ENCODE assay signal across 11 mouse cellular contexts in the genomic region with DNA sequence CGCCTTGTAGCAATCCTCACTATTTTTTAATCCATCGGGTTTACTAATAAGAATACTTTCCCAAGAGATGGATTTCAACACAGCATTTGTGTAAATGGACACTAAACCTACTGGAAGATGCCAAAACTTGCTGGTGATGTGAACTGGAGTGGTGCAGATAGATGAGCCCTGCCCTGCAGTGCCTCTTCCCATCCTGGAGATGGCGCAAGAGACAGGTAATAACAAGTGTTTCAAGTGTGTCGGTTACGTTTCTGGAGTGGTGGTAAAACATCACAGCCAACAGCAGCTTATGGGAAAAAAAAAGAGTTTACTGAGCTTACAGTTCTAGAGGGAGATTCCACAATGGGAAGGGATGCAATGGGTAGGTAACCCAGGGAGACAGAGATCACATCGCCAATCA. TPM values are rescaled to one million over a fixed set of nuclear protein-coding genes. Genes with fewer than 3 reads are reported as not detected.
A peak's percentile ranks its signal among the peaks of the same experiment; 100 is the strongest.
DNase-seq lines count a peak whose midpoint lies in the region; ATAC-seq lines count a peak whose summit lies in the region.
"Had no signal": no experiment of that assay in that cellular context is flagged by ENCODE, and none has a peak within 500 bp of the region (broad histone marks: within the 10 kb centered on the region; RNA-seq: fewer than 3 reads in every experiment).

No protein-coding gene starts in this region.

- H3K9me3 ChIP-seq in embryonic facial prominence, embryonic 11.5 days (replicated peaks; ENCODE audit: control insufficient read depth, low read length): no peaks in the 10 kb centered on the region
- H3K9me3 ChIP-seq in embryonic facial prominence, embryonic 10.5 days: no peaks in the 10 kb centered on the region
- no peaks in the 10 kb centered on the region for H3K9me3 ChIP-seq in forebrain, embryonic 12.5 days
- H3K9me3 ChIP-seq: forebrain, embryonic 15.5 days; hindbrain, embryonic 15.5 days had no signal

- H3K4me3 ChIP-seq in embryonic facial prominence, embryonic 11.5 days (ENCODE audit: low read depth, low read length): no peak overlapping the region
- no peak overlapping the region for H3K4me3 ChIP-seq in embryonic facial prominence, embryonic 10.5 days
- no peak overlapping the region for H3K4me3 ChIP-seq in forebrain, embryonic 12.5 days (replicated peaks)
- H3K4me3 ChIP-seq: forebrain, embryonic 15.5 days; hindbrain, embryonic 15.5 days had no signal

- peak; percentile 26 for DNase-seq in embryonic facial prominence, embryonic 11.5 days (ENCODE audit: low spot score)
- DNase-seq in embryonic facial prominence, embryonic 10.5 days (ENCODE audit: low spot score): no peak
- DNase-seq in lung, postnatal 36 days: peak; percentile 29
- no peak for DNase-seq in lung, postnatal 25 days (ENCODE audit: low spot score)
- peak; percentile 78 for DNase-seq in R1 (ENCODE audit: low read depth, low spot score)
- peak; percentile 40 for DNase-seq in naive thymus-derived CD4-positive, alpha-beta T cell, adult 2 months (ENCODE audit: low read depth)
- DNase-seq in urinary bladder, postnatal 36 days (ENCODE audit: low spot score in 2 of 2): no peak
- DNase-seq: cerebellum, adult 2 months had no signal

- H3K27me3 ChIP-seq in embryonic facial prominence, embryonic 11.5 days (ENCODE audit: control insufficient read depth, insufficient read depth, low read length): no peaks in the 10 kb centered on the region
- no peaks in the 10 kb centered on the region for H3K27me3 ChIP-seq in embryonic facial prominence, embryonic 10.5 days (replicated peaks; ENCODE audit: low read depth, poor library complexity, severe bottlenecking)
- no peaks in the 10 kb centered on the region for H3K27me3 ChIP-seq in forebrain, embryonic 12.5 days
- H3K27me3 ChIP-seq: forebrain, embryonic 15.5 days; hindbrain, embryonic 15.5 days had no signal

- H3K4me2 ChIP-seq in embryonic facial prominence, embryonic 11.5 days (ENCODE audit: low read depth, low read length): no peak overlapping the region
- no peak overlapping the region for H3K4me2 ChIP-seq in forebrain, embryonic 12.5 days
- H3K4me2 ChIP-seq: forebrain, embryonic 15.5 days; hindbrain, embryonic 15.5 days had no signal

- H3K36me3 ChIP-seq in embryonic facial prominence, embryonic 11.5 days (replicated peaks; ENCODE audit: control insufficient read depth, insufficient read depth, low read depth, low read length): no peaks in the 10 kb centered on the region
- no peaks in the 10 kb centered on the region for H3K36me3 ChIP-seq in embryonic facial prominence, embryonic 10.5 days (replicated peaks)
- no peaks in the 10 kb centered on the region for H3K36me3 ChIP-seq in forebrain, embryonic 12.5 days (replicated peaks)
- H3K36me3 ChIP-seq: forebrain, embryonic 15.5 days; hindbrain, embryonic 15.5 days had no signal

- ATAC-seq in embryonic facial prominence, embryonic 11.5 days (replicated peaks; ENCODE audit: insufficient number of reproducible peaks, low FRiP score, low TSS enrichment, low read depth): no peak
- no peak for ATAC-seq in forebrain, embryonic 12.5 days (ENCODE audit: low FRiP score)
- ATAC-seq: forebrain, embryonic 15.5 days had no signal

- no peaks in the 10 kb centered on the region for H3K4me1 ChIP-seq in embryonic facial prominence, embryonic 11.5 days (ENCODE audit: control insufficient read depth, insufficient read depth, low read length)
- H3K4me1 ChIP-seq in embryonic facial prominence, embryonic 10.5 days: peaks cover 48% of the 10 kb centered on the region
- H3K4me1 ChIP-seq in forebrain, embryonic 12.5 days: peaks cover 7% of the 10 kb centered on the region; the same call in 1 of the 2 replicates
- H3K4me1 ChIP-seq: forebrain, embryonic 15.5 days; hindbrain, embryonic 15.5 days had no signal

- H3K27ac ChIP-seq in embryonic facial prominence, embryonic 11.5 days (replicated peaks; ENCODE audit: low read depth, low read length): no peak overlapping the region
- H3K27ac ChIP-seq in embryonic facial prominence, embryonic 10.5 days (replicated peaks): no peak overlapping the region
- H3K27ac ChIP-seq in forebrain, embryonic 12.5 days: no peak overlapping the region
- H3K27ac ChIP-seq: forebrain, embryonic 15.5 days; hindbrain, embryonic 15.5 days had no signal

- WGBS in embryonic facial prominence, embryonic 11.5 days: 53% methylated on average over 6 of the region's 6 CpGs
- 58% methylated on average over 6 of the region's 6 CpGs for WGBS in embryonic facial prominence, embryonic 10.5 days
- 51% methylated on average over 6 of the region's 6 CpGs for WGBS in forebrain, embryonic 12.5 days

- no peak overlapping the region for H3K9ac ChIP-seq in embryonic facial prominence, embryonic 11.5 days (replicated peaks; ENCODE audit: low read length)
- no peak overlapping the region for H3K9ac ChIP-seq in forebrain, embryonic 12.5 days
- H3K9ac ChIP-seq: forebrain, embryonic 15.5 days; hindbrain, embryonic 15.5 days had no signal

RNA-seq across cellular contexts. Expression of a gene that starts 51.5 kb away (rescaled TPM):
- 160 and 212 TPM in 2 replicates for polyA plus RNA-seq in embryonic facial prominence, embryonic 11.5 days (2014; fragmentation: Nextera tagmentation; extraction: Ambion mirVana)
- polyA plus RNA-seq in embryonic facial prominence, embryonic 10.5 days (2016; fragmentation: Nextera tagmentation; extraction: Ambion mirVana): 153 and 166 TPM in 2 replicates
- 84.3 and 105 TPM in 2 replicates for polyA plus RNA-seq in forebrain, embryonic 12.5 days (2016; fragmentation: Nextera tagmentation; extraction: Ambion mirVana)

Comparison
In these comparisons a context has a peak if more than half of its experiments do, and no peak if none do; other contexts are left out.
1. DNase-seq: peak in embryonic facial prominence, embryonic 11.5 days (single experiment), lung, postnatal 36 days (single experiment), R1 (single experiment) and naive thymus-derived CD4-positive, alpha-beta T cell, adult 2 months (single experiment); none in embryonic facial prominence, embryonic 10.5 days (single experiment), lung, postnatal 25 days (single experiment) and urinary bladder, postnatal 36 days (0 of 2).